Mouse (Mus musculus) heart, postnatal 0 days (tissue): ENCODE data around the gene Pabpn1l. TPM values are rescaled to one million over a fixed set of nuclear protein-coding genes. Genes with fewer than 3 reads are reported as not detected.

Experiments
- ATAC-seq: fragments of 200-750 bp; cut with Nextera tagmentation; 2 replicates; pipeline ENCODE4 v1.8.0; 2017; ENCODE audit warnings: low read depth, moderate number of reproducible peaks, moderate library complexity; ENCODE audit not compliant: insufficient read depth
- DNase-seq: peaks from one replicate; pipeline ENCODE4 v3.0.0-alpha.2; 2016; ENCODE audit warnings: low spot score
- H3K27ac ChIP-seq: fragments of 300-500 bp; sonication (generic); 2 replicates; pipeline ENCODE4 v1.5.1; 2014; ENCODE audit warnings: low read depth, mild to moderate bottlenecking
- H3K27me3 ChIP-seq: fragments of 300-500 bp; sonication (generic); 2 replicates; pipeline ENCODE4 v1.6.1; 2014; ENCODE audit warnings: low read length, mixed read lengths; ENCODE audit not compliant: control insufficient read depth, insufficient read depth
- H3K36me3 ChIP-seq: fragments of 300-500 bp; sonication (generic); replicated peaks from 2 replicates; pipeline ENCODE4 v1.6.1; 2014; ENCODE audit warnings: low read length, mixed read lengths; ENCODE audit not compliant: control insufficient read depth, insufficient read depth
- H3K4me1 ChIP-seq: fragments of 300-500 bp; sonication (generic); 2 replicates; pipeline ENCODE4 v1.6.1; 2014; ENCODE audit warnings: antibody characterized with exemption; ENCODE audit not compliant: control insufficient read depth, insufficient read depth
- H3K4me2 ChIP-seq: fragments of 300-500 bp; sonication (generic); 2 replicates; pipeline ENCODE4 v1.6.1; 2014; ENCODE audit warnings: low read depth, mild to moderate bottlenecking, low read length, moderate library complexity
- H3K4me3 ChIP-seq: fragments of 300-500 bp; sonication (generic); 2 replicates; pipeline ENCODE4 v1.5.1; 2014; ENCODE audit warnings: low read depth, low read length
- H3K9ac ChIP-seq: fragments of 300-500 bp; sonication (generic); replicated peaks from 2 replicates; pipeline ENCODE4 v1.6.1; 2014; ENCODE audit warnings: low read depth, low read length, mixed read lengths
- H3K9me3 ChIP-seq: fragments of 300-500 bp; sonication (generic); replicated peaks from 2 replicates; pipeline ENCODE4 v1.6.1; 2016; ENCODE audit warnings: low read length; ENCODE audit not compliant: control insufficient read depth
- CTCF ChIP-seq: IDR thresholded peaks from 2 replicates; pipeline ENCODE4 v1.5.1; 2016; ENCODE audit warnings: antibody characterized with exemption, control low read depth, low read depth
- EP300 ChIP-seq: IDR thresholded peaks from 2 replicates; pipeline ENCODE4 v1.6.1; 2016; ENCODE audit warnings: antibody characterized with exemption, low read depth
- WGBS: fragments of 180-500 bp; shearing (Covaris S2); extraction: QIAGEN DNeasy Blood & Tissue Kit; methylation state at CpG from one replicate; pipeline ENCODE4 v1.1.7; 2014; 5-methylcytosine and 5-hydroxymethylcytosine counted together
- polyA plus RNA-seq: library from polyadenylated mRNA; unstranded; fragments of >200 nt; fragmentation: Nextera tagmentation; extraction: Ambion mirVana; gene quantifications from 2 replicates; pipeline ENCODE4 v1.2.1, GENCODE M21; 2015
- total RNA-seq: library from RNA; depleted of rRNA; stranded (reverse); fragments of >200 nt; gene quantifications from 2 replicates; pipeline ENCODE4 v1.2.3, GENCODE M21; 2014; ENCODE audit warnings: low replicate concordance

The Pabpn1l gene
- total and polyA plus RNA-seq, 2 experiments from 2014 or later = not detected

DNA sequence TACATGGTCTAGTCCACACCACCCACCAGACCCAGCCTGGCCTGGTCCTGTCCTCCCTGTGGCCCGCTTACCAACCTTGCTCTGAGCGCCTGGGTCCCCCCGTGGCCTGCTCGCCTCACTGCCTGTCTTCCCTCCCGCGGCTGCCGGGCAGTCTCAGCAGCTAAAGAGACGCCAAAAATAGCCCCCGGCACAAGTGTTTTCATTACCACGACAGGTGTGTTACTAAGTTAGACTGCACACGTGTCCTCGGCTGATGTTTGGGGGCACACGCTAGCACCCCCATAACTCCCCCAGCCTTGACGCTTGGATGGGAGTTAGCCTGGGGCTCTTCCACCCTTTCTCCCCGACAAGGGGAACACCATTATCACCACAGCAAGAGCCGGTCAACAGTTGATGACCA is 23.8 kb upstream of the Pabpn1l start:
- no peak overlapping the region for H3K27ac ChIP-seq
- no peak overlapping the region for H3K9ac ChIP-seq
- no peak overlapping the region for H3K4me2 ChIP-seq
- DNase-seq (no peak), ATAC-seq (no peak)
- 46% methylated on average over 16 of the region's 16 CpGs for WGBS
- no peak for TF ChIP-seq CTCF
- TF ChIP-seq EP300 = no peak
- H3K4me3 ChIP-seq = no peak overlapping the region
- peaks cover 4% of the 10 kb centered on the region; the same call in 1 of the 2 replicates for H3K36me3 ChIP-seq
- no peaks in the 10 kb centered on the region; the same call in 1 of the 2 replicates for H3K27me3 ChIP-seq
- H3K9me3 ChIP-seq = no peaks in the 10 kb centered on the region
- H3K4me1 ChIP-seq = peaks cover 6% of the 10 kb centered on the region; the same call in 1 of the 2 replicates

DNA sequence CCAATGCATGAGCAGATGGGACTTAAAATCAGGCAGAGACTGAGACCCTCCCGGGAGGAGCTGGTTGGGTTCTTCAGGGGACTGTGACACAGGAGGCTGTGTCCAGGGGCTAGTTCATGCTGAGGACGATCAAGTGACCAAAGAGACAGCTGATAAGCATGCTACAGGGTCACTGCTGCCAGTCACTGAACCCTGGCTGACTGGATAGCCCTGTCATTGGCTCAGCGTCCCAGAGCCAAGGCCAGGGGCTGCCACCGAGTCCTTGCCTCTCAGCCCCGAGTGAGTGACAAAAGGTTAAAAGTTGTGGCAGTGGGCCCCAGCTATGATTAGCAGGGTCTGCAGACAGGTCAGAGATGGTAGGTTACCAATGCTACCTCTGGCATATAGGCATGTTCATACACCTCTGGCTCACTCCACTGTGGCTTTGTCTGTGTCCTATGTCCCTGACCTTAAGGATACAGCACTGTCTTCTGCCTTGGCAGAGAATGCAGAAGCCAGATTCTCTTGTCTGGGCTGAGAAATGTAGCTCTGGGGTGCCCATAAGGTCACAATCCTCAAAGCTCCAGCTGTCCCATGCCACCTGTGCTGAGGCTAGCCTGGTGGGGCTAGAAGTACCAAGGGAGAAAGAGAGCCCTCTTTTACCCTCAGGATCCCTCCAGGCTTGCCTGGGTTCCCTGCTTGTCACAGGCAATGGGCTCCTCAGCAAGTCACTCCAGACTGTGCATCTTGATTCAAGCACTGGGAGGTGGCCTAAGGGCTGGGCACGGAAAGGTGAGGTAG is 21.8 kb upstream of the Pabpn1l start:
- H3K4me1 ChIP-seq = peaks cover 6% of the 10 kb centered on the region; the same call in 1 of the 2 replicates
- no peak overlapping the region for H3K4me3 ChIP-seq
- no peak overlapping the region for H3K9ac ChIP-seq
- no peak overlapping the region for H3K27ac ChIP-seq
- no peaks in the 10 kb centered on the region for H3K9me3 ChIP-seq
- ATAC-seq (no peak), DNase-seq (no peak)
- TF ChIP-seq EP300 (no peak), CTCF (no peak)
- H3K4me2 ChIP-seq = no peak overlapping the region
- peaks cover 4% of the 10 kb centered on the region; the same call in 1 of the 2 replicates for H3K36me3 ChIP-seq
- H3K27me3 ChIP-seq = no peaks in the 10 kb centered on the region
- 78% methylated on average over 6 of the region's 6 CpGs for WGBS

DNA sequence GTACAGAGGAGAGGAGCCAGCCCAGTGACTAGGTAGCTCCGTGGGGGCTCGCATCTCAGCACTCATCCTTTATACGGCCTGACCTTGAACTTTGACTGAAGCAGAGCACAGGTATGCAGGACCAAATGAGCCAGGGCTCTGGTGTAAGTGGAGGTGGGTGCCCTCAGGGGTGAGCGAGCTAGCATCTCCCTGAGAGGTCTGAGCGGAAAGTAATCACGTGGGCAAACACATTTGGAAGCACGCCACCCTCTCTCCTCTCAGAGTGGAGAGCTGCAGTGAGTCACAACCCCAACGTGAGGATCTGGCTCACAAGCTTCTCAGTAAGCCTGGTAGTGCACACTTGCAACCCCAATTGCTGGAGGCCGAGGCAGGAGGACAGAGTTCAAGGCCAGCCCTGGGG is 19.5 kb upstream of the Pabpn1l start:
- ATAC-seq (peak; percentile 56), DNase-seq (peak; percentile 76)
- TF ChIP-seq EP300 (no peak), CTCF (no peak)
- Histone ChIP-seq H3K4me1 (peaks cover 12% of the 10 kb centered on the region; the same call in 1 of the 2 replicates), H3K4me3 (no peak overlapping the region), H3K36me3 (peaks cover 12% of the 10 kb centered on the region; the same call in 1 of the 2 replicates), H3K9me3 (no peaks in the 10 kb centered on the region), H3K27me3 (no peaks in the 10 kb centered on the region), H3K27ac (no peak overlapping the region), H3K9ac (no peak overlapping the region), H3K4me2 (no peak overlapping the region)
- WGBS = 29% methylated on average over 9 of the region's 9 CpGs

DNA sequence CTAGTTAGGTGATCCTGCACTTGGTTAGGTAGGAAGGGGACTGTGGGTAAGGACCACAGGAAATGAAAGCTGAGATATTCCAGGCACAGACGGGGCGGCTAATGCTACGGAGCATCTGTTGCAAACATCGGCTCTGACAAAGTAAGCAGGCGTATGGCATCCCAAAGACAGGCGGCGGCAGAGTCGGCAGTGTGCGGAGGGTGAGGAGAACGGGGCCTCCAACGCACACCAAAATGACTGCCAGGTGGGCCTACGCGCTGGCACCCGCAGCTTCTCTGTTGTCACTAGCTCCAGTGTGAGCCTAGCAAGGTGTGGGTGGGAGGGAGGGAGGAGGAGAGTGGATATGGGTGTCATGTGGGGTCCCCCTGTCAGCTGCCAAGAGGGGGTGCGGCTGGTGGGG is 18.9 kb upstream of the Pabpn1l start:
- Histone ChIP-seq H3K36me3 (peaks cover 14% of the 10 kb centered on the region; the same call in 1 of the 2 replicates), H3K4me2 (no peak overlapping the region), H3K9me3 (no peaks in the 10 kb centered on the region), H3K9ac (no peak overlapping the region), H3K4me1 (peaks cover 19% of the 10 kb centered on the region; the same call in 1 of the 2 replicates), H3K27ac (no peak overlapping the region), H3K4me3 (no peak overlapping the region), H3K27me3 (no peaks in the 10 kb centered on the region)
- ATAC-seq (no peak), DNase-seq (no peak)
- 88% methylated on average over 15 of the region's 15 CpGs for WGBS
- TF ChIP-seq CTCF (no peak), EP300 (no peak)

DNA sequence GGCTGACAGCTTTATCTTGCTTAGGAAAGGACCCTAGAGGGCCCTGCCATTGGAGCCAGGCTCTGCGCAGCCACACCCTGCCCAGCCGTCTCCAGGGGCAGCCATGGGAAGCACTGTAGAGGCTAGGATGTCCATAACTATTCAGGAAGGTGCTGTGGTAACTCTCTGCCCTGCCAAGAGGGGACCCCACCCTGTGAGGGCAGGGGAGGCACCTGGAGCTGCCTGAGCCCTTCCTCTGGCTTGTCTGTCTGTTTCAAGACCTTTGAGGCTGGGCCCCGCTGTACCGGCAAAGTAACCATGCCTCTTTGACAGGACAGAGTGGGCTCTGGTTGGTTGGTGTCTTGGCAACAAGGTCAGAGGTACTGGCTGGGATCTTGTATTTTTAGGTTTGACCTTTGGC is 18.3 kb upstream of the Pabpn1l start:
- peaks cover 20% of the 10 kb centered on the region; the same call in 1 of the 2 replicates for H3K4me1 ChIP-seq
- 78% methylated on average over 4 of the region's 4 CpGs for WGBS

More for the DNA sequence above, 18.3 kb upstream of the Pabpn1l start:
- TF ChIP-seq EP300 (no peak), CTCF (no peak)
- Histone ChIP-seq H3K9me3 (no peaks in the 10 kb centered on the region), H3K27me3 (no peaks in the 10 kb centered on the region), H3K4me3 (no peak overlapping the region), H3K9ac (no peak overlapping the region), H3K36me3 (peaks cover 14% of the 10 kb centered on the region; the same call in 1 of the 2 replicates), H3K4me2 (no peak overlapping the region), H3K27ac (no peak overlapping the region)
- ATAC-seq (no peak), DNase-seq (no peak)
